Mouse (Mus musculus) ES-Bruce4 (cell line): ENCODE results near the gene Uvrag.

Source experiments
- CTCF ChIP-seq: IDR thresholded peaks from one replicate; pipeline ENCODE4 v1.8.1; 2011; ENCODE audit warnings: low read depth, low read length
- EP300 ChIP-seq: IDR thresholded peaks from 2 replicates; pipeline ENCODE4 v1.6.1; 2011; ENCODE audit warnings: low read depth, low read length; ENCODE audit not compliant: insufficient read depth
- POLR2A ChIP-seq: IDR thresholded peaks from one replicate; pipeline ENCODE4 v1.8.1; 2011; ENCODE audit warnings: low read length; ENCODE audit not compliant: insufficient read depth

DNA sequence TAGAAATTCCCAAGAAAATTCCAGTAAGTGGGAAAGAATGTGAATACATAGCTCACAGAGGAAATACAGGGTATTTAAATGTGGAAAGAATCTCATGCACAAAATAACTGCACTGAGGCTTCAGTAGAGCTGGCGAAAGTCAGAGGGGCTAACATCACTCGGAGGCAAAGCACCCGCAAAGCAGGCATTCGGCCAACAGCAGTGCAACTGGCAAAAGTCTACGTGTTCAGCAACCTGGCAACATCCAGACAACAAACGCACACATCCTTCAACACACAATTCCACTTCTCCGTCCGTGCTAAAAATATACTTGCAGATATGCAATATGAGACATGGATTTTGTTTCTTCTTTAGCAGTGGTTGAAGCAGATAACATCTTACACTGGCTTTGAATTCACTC, 14.9 kb downstream of the Uvrag start:
- TF ChIP-seq CTCF: no peak
- TF ChIP-seq POLR2A: no peak
- no peak for TF ChIP-seq EP300
